Mouse (Mus musculus) midbrain, embryonic 12.5 days (tissue): ENCODE data around the gene Twist2. TPM values are rescaled to one million over a fixed set of nuclear protein-coding genes. Genes with fewer than 3 reads are reported as not detected.

ENCODE experiments used
- ATAC-seq: fragments of 200-750 bp; cut with Nextera tagmentation; 2 replicates; pipeline ENCODE4 v1.8.0; 2017; ENCODE audit warnings: low read depth, moderate TSS enrichment, moderate library complexity; ENCODE audit not compliant: low FRiP score
- H3K27ac ChIP-seq: fragments of 300-500 bp; sonication (generic); replicated peaks from 2 replicates; pipeline ENCODE4 v1.5.1; 2016; ENCODE audit warnings: mild to moderate bottlenecking
- H3K27me3 ChIP-seq: fragments of 300-500 bp; sonication (generic); 2 replicates; pipeline ENCODE4 v1.6.1; 2016; ENCODE audit warnings: mild to moderate bottlenecking
- H3K36me3 ChIP-seq: fragments of 300-500 bp; sonication (generic); 2 replicates; pipeline ENCODE4 v1.6.1; 2016
- H3K4me1 ChIP-seq: fragments of 300-500 bp; sonication (generic); 2 replicates; pipeline ENCODE4 v1.6.1; 2016
- H3K4me2 ChIP-seq: fragments of 300-500 bp; sonication (generic); replicated peaks from 2 replicates; pipeline ENCODE4 v1.6.1; 2016; ENCODE audit warnings: mild to moderate bottlenecking, moderate library complexity
- H3K4me3 ChIP-seq: fragments of 300-500 bp; sonication (generic); 2 replicates; pipeline ENCODE4 v1.5.1; 2016; ENCODE audit warnings: mild to moderate bottlenecking
- H3K9ac ChIP-seq: fragments of 300-500 bp; sonication (generic); replicated peaks from 2 replicates; pipeline ENCODE4 v1.6.1; 2016; ENCODE audit warnings: mild to moderate bottlenecking, moderate library complexity
- H3K9me3 ChIP-seq: fragments of 300-500 bp; sonication (generic); 2 replicates; pipeline ENCODE4 v1.6.1; 2016; ENCODE audit warnings: mild to moderate bottlenecking
- WGBS: fragments of 180-500 bp; shearing (Covaris S2); methylation state at CpG from one replicate; pipeline ENCODE4 v1.1.7; 2016; 5-methylcytosine and 5-hydroxymethylcytosine counted together
- polyA plus RNA-seq: library from polyadenylated mRNA; unstranded; fragments of >200 nt; fragmentation: Nextera tagmentation; extraction: Ambion mirVana; gene quantifications from 2 replicates; pipeline ENCODE4 v1.2.1, GENCODE M21; 2016

Twist2 gene
- polyA plus RNA-seq, 1 experiment from 2014 or later, result 10.1 TPM

DNA sequence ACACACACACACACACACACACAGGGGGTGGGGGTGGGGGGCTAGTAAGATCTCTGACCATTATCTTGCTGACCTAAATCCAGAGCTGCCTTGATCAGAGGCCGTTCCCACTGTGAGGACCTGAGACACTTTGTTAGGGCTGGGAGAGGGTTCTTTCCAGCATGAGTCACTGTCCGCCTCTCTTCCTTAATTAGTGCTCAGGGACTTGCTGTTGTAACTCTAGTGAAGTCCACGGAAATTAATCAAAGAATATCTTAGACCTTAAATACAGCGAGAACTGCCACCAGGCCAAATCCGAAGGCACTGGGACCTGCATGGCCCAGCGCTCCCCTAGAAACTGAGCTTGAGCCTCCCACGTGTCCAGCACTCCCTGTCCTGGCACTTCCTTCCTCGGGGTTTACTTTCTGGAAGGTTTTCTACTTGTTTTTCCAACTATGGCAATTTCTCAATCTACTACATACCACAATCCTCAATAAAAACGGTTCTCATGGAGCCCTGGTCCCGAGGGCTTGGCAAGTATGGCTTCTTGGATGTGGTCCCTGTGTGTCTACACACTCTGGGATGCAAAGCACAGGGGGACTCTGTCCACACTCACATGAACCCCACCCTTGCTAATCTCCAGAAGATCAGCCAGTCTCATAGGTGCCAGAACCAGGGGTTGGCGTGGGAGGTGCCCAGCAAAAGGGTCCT lies 57.0 kb downstream of the Twist2 start:
- H3K4me1 ChIP-seq, result no peaks in the 10 kb centered on the region
- H3K9ac ChIP-seq, result no peak overlapping the region
- 84% methylated on average over 11 of the region's 11 CpGs for WGBS
- no peak overlapping the region for H3K4me3 ChIP-seq
- H3K9me3 ChIP-seq, result no peaks in the 10 kb centered on the region
- no peak overlapping the region for H3K4me2 ChIP-seq
- H3K27ac ChIP-seq, result no peak overlapping the region
- H3K27me3 ChIP-seq, result no peaks in the 10 kb centered on the region
- H3K36me3 ChIP-seq, result no peaks in the 10 kb centered on the region
- no peak for ATAC-seq

DNA sequence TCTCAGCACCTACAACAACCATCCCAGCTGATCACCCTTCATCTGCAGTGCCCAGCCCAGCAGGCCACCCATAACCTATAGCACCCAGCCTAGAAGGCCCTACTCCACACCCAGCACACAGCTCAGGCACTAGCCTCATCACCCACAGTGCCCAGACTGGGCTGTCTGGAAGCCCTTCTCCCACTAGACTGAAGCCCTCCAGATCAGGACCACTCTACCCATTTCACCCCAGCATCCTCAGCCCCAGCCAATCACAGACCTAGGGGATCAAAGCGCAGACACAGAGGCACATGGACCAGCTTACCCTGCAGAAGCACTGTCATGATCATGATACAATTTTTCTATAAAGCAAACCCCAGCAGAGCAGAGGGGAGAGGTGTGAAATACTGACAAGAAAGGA lies 57.6 kb downstream of the Twist2 start:
- Histone ChIP-seq H3K4me2 (no peak overlapping the region), H3K36me3 (no peaks in the 10 kb centered on the region), H3K4me3 (no peak overlapping the region), H3K9ac (no peak overlapping the region), H3K9me3 (no peaks in the 10 kb centered on the region), H3K27ac (no peak overlapping the region), H3K4me1 (no peaks in the 10 kb centered on the region), H3K27me3 (no peaks in the 10 kb centered on the region)
- no peak for ATAC-seq
- 93% methylated on average over 1 of the region's 1 CpGs for WGBS

DNA sequence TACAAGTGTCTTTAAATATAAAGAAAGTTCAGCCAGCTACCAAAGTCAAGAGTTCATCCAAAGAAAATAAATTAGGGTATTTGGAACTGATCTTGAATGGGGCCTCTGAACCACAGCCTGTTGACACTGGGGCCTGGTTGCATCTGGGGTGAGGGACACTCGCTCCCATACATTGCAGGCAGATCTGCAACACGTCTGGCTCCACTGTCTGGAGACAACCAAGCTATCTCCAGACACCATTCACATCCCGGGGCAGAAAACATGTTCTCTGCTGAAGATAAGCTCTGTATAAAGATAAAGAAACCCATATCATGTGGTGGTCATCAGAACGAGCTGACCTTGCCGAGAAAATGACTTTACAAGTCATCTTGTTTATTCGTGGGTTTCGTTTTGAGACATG lies 60.2 kb downstream of the Twist2 start:
- Histone ChIP-seq H3K4me1 (no peaks in the 10 kb centered on the region), H3K27ac (no peak overlapping the region), H3K9me3 (no peaks in the 10 kb centered on the region), H3K4me3 (no peak overlapping the region), H3K36me3 (no peaks in the 10 kb centered on the region), H3K27me3 (no peaks in the 10 kb centered on the region), H3K4me2 (no peak overlapping the region), H3K9ac (no peak overlapping the region)
- no peak for ATAC-seq
- 85% methylated on average over 7 of the region's 7 CpGs for WGBS

DNA sequence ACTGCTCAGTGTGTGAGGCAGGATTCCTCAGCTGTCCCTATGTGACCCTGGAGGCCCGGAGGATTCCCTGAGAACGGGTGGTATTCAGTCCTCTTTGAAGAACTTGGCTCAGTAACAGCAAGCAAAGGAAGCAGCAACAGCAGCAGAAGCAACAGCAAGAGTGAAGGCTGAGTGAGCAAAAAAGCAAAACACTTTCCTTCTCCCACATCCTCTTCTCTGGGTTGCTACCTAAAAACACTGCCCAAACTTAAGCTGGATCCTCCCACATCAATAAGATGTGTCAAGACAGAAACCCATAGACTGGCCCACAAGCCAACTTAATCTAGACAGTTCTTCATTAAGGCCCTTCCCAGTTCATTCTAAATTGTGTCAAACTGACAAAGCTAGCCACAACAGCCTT lies 64.7 kb downstream of the Twist2 start:
- H3K27me3 ChIP-seq, result no peaks in the 10 kb centered on the region
- no peaks in the 10 kb centered on the region for H3K36me3 ChIP-seq
- ATAC-seq, result no peak
- 88% methylated on average over 2 of the region's 2 CpGs for WGBS
- no peaks in the 10 kb centered on the region for H3K9me3 ChIP-seq
- H3K4me3 ChIP-seq, result no peak overlapping the region
- H3K27ac ChIP-seq, result no peak overlapping the region
- no peaks in the 10 kb centered on the region for H3K4me1 ChIP-seq
- no peak overlapping the region for H3K9ac ChIP-seq
- no peak overlapping the region for H3K4me2 ChIP-seq

DNA sequence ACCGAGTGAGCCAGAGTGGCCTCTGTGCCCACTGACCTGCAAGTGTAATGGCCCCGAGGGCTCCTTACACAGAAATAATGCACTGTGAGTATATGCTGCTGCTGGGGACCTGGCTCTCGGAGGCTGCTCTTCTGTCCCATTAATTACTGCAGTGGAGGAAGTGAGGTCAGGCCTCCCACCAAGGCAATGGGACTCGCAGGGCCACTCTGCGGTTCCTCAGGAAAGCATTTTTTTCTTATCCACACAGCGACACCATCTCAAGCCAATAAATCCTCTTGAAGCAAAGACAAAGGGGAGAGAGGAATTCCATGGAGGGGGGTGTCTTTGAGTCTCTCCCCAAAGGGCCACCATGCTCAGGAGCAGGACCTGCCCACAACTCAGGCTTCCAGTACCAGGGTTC lies 69.8 kb downstream of the Twist2 start:
- Histone ChIP-seq H3K36me3 (no peaks in the 10 kb centered on the region), H3K9me3 (no peaks in the 10 kb centered on the region), H3K4me3 (no peak overlapping the region), H3K27ac (no peak overlapping the region), H3K27me3 (no peaks in the 10 kb centered on the region), H3K4me1 (0 out of 2 replicates have a peak, but pooled peaks cover 2% of the 10 kb centered on the region), H3K4me2 (no peak overlapping the region), H3K9ac (no peak overlapping the region)
- ATAC-seq, result no peak
- WGBS, result 65% methylated on average over 6 of the region's 6 CpGs

DNA sequence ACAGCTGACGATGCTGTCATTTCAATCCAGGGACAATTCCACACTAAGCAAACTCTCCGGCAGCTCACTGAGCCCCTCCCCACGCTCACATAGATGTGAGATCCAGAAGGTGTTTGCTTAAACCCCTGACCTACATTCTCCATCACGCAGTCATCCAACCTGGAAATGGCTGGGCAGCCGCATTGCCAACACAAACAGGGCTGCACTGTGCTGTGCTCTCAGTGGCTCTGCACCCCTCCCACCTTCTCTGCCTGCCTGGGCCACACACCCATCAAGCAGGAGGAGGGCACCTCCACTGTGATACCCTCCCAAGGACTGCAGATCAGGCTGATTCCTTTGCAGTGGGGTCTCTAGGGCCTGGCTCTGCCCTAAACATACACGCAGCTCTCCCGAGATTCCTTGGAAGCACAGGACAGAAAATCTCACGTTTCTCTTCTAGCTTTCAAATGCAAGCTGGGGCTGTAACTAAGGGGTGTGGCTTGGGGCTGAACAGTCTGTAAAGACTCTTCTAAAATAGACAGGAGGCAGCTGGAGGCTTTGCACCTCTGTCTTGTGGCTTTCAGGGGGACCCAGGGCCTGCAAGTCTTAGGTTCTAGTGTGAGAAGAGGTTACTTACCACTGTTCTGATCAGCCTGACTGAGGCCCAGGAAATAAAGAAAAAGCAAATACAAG lies 71.3 kb downstream of the Twist2 start:
- Histone ChIP-seq H3K27me3 (no peaks in the 10 kb centered on the region), H3K4me2 (no peak overlapping the region), H3K4me3 (no peak overlapping the region), H3K9ac (no peak overlapping the region), H3K4me1 (0 out of 2 replicates have a peak, but pooled peaks cover 2% of the 10 kb centered on the region), H3K36me3 (no peaks in the 10 kb centered on the region), H3K27ac (no peak overlapping the region; the same call in 1 of the 2 replicates), H3K9me3 (no peaks in the 10 kb centered on the region)
- WGBS, result 55% methylated on average over 8 of the region's 8 CpGs
- ATAC-seq, result no peak

DNA sequence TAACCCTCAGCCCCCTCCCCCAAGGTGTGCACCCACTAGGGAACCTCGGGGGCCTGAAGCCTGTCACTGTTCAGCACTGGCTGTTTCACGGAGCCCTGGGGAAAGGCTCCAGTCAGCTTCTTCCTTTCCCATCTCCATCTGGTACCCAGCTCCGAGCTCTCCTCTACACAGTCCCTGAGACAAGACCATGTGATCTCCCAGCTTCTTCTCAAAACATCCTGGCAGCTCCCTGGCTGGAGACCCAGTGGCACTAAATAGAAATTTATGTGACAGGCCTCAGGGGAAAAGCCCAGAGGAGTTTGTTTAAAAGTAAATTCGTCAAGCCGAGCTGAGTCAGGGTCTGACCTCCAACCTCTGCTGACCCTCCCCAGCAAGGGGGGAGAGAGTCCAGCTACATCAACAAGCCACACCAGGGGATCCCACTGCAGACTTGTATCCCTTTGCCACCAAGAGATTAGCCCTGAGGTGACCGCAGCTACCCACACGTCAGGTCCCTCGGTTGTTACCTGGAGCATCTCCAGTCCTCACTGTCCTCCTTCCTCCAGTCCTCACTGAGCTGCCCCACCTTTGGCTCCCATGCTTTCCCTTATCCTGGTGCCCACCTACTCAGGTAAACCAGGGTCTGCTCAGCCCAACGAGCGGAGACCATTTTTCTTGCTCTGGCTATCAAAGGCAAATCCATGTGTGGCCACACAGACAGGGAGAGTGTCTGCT lies 72.5 kb downstream of the Twist2 start:
- ATAC-seq, result no peak
- H3K36me3 ChIP-seq, result no peaks in the 10 kb centered on the region
- no peak overlapping the region for H3K27ac ChIP-seq
- H3K27me3 ChIP-seq, result no peaks in the 10 kb centered on the region
- no peak overlapping the region for H3K9ac ChIP-seq
- no peak overlapping the region for H3K4me3 ChIP-seq
- no peak overlapping the region for H3K4me2 ChIP-seq
- 71% methylated on average over 10 of the region's 10 CpGs for WGBS
- no peaks in the 10 kb centered on the region for H3K9me3 ChIP-seq
- 0 out of 2 replicates have a peak, but pooled peaks cover 2% of the 10 kb centered on the region for H3K4me1 ChIP-seq

DNA sequence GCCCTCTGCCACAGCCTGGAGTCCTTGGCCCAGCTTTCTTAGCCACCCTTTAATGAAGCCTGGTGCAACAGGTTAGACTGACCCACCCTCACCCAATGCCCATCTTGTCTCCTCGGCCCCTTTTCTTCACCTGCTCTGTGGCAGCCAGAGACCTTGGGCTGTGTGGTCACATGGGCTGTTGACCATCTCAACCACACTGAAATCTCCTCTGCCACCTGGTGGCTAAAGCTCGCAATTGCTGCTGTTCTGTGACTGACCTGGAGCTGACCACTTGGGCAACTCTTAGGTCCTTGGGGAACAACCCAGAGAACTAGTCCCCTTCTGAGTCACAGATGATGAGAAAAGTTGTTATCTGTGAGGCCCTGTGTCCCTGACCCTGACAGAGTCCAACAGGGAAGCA lies 73.4 kb downstream of the Twist2 start:
- no peak overlapping the region for H3K9ac ChIP-seq
- WGBS, result 13% methylated on average over 2 of the region's 2 CpGs
- no peak overlapping the region for H3K4me3 ChIP-seq
- H3K9me3 ChIP-seq, result no peaks in the 10 kb centered on the region
- H3K36me3 ChIP-seq, result no peaks in the 10 kb centered on the region
- no peak for ATAC-seq
- 0 out of 2 replicates have a peak, but pooled peaks cover 2% of the 10 kb centered on the region for H3K4me1 ChIP-seq
- H3K4me2 ChIP-seq, result no peak overlapping the region
- no peaks in the 10 kb centered on the region for H3K27me3 ChIP-seq
- no peak overlapping the region for H3K27ac ChIP-seq

DNA sequence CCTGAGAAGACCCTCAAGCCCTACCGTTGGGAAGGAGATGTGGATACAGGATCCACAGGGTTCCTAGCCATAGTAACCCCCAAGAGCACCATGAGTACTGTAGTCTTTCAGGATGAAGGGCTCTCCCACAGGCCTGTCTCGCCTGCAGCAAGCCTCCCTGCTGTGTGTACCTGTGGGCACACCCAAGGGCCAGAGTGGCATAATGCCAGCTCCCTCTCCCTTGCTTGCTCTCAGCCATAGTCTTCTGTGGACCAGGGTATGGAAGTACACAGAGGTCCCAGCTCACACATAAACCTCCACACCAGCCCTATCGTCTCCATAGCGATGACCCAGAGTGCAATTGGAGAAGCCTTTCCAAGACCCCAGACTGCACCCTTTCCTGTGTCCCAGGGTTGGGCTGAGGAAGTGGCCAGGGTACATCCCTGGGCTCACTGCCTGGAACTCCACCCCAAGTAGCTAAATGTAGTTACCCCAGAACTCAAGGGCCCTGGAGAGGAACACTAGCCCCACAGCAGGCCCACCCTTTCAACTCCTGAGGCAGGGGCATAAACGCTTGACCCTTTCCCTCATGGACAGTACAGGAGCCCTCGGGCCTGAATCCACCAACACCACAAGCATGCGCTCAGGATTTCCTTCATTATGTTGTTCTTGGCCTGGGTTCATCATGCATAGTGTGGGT lies 73.9 kb downstream of the Twist2 start:
- H3K27me3 ChIP-seq, result no peaks in the 10 kb centered on the region
- no peak overlapping the region for H3K4me2 ChIP-seq
- no peak overlapping the region for H3K27ac ChIP-seq
- H3K4me3 ChIP-seq, result no peak overlapping the region
- H3K36me3 ChIP-seq, result no peaks in the 10 kb centered on the region
- H3K9me3 ChIP-seq, result no peaks in the 10 kb centered on the region
- H3K9ac ChIP-seq, result no peak overlapping the region
- WGBS, result 80% methylated on average over 7 of the region's 7 CpGs
- no peak for ATAC-seq
- H3K4me1 ChIP-seq, result 0 out of 2 replicates have a peak, but pooled peaks cover 2% of the 10 kb centered on the region

DNA sequence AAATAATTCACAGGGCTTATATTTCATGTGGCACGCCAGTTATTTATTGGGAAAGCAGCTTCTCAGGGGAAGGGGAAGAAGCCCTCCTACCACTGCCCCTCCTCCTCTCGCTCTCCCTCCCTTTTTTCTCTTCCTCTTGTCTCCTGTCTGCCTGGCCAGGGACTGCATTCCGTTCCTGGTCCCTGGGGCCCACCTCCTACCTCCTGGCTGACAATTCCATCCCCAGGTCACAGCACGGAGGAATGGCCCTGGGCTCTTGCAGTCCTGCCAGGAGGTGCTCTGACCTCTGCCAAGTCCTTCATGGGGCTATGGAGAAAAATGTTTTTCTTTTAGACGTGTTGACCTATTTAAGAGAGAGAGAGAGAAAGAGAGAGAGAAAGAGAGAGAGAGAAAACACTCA lies 77.4 kb downstream of the Twist2 start:
- no peaks in the 10 kb centered on the region for H3K4me1 ChIP-seq
- no peak overlapping the region for H3K4me2 ChIP-seq
- no peaks in the 10 kb centered on the region for H3K27me3 ChIP-seq
- no peak for ATAC-seq
- no peaks in the 10 kb centered on the region for H3K36me3 ChIP-seq
- no peak overlapping the region for H3K27ac ChIP-seq
- no peak overlapping the region for H3K9ac ChIP-seq
- no peak overlapping the region for H3K4me3 ChIP-seq
- 43% methylated on average over 5 of the region's 5 CpGs for WGBS
- 0 out of 2 replicates have a peak, but pooled peaks cover 5% of the 10 kb centered on the region for H3K9me3 ChIP-seq

DNA sequence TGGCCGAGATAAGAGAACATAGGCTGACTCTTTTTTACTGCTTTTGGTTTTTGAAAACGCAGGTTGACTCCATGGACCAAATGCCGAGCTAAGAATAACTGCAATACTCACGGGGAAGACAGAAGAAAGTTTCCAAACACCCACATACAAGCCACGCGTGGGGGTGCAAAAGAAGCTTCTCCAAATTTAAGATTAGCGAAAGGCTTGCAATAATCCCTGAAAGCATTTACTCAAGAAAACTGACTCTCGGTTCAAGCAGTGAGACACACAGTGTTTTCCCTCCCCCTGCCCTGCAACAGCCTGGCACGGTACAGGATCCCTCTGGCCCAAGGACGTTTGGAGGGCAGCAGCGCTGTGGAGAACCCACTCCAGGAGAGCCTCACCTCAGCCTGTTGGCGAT lies 78.9 kb downstream of the Twist2 start:
- Histone ChIP-seq H3K27ac (no peak overlapping the region), H3K9me3 (0 out of 2 replicates have a peak, but pooled peaks cover 10% of the 10 kb centered on the region), H3K4me2 (no peak overlapping the region), H3K9ac (no peak overlapping the region), H3K4me3 (no peak overlapping the region), H3K4me1 (no peaks in the 10 kb centered on the region), H3K27me3 (no peaks in the 10 kb centered on the region), H3K36me3 (no peaks in the 10 kb centered on the region)
- WGBS, result 88% methylated on average over 12 of the region's 12 CpGs
- ATAC-seq, result no peak

DNA sequence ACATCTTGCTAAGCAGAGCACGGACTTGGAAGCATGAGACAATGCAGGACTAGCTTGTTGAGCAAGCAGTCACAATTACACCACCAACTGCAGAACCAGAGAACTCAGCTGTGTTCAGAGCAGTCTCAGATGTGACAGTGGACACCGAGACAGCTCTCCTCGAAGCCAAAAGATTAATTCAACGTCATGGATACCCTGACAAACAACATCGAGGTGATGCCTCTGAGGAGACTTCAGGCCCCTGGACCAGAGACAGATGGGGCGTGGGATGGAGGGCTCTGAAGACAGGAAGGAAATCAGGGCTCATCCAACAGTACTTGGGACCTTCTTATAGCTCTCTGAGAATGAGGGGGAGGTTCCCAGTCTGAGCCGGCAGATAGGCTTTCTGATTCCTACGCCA lies 79.6 kb downstream of the Twist2 start:
- H3K27me3 ChIP-seq, result no peaks in the 10 kb centered on the region
- H3K27ac ChIP-seq, result no peak overlapping the region
- no peaks in the 10 kb centered on the region for H3K36me3 ChIP-seq
- no peaks in the 10 kb centered on the region for H3K4me1 ChIP-seq
- no peak overlapping the region for H3K4me2 ChIP-seq
- no peak for ATAC-seq
- no peak overlapping the region for H3K9ac ChIP-seq
- H3K9me3 ChIP-seq, result 0 out of 2 replicates have a peak, but pooled peaks cover 10% of the 10 kb centered on the region
- WGBS, result 75% methylated on average over 8 of the region's 8 CpGs
- H3K4me3 ChIP-seq, result no peak overlapping the region
